Mouse (Mus musculus) Muller cell, postnatal 12 days (primary cell): ENCODE data around the gene Trim75.
A peak's percentile ranks its signal among the peaks of the same experiment; 100 is the strongest.
"Not testable (repeated sequence)": the region's sequence is repeated elsewhere in the genome, so short reads cannot be mapped to it uniquely, and the experiment has no call there.

ENCODE experiments used
- DNase-seq: peaks from one replicate; pipeline ENCODE4 v3.0.0-alpha.2; 2015; ENCODE audit errors: inconsistent ontology term

Trim75 gene

DNA sequence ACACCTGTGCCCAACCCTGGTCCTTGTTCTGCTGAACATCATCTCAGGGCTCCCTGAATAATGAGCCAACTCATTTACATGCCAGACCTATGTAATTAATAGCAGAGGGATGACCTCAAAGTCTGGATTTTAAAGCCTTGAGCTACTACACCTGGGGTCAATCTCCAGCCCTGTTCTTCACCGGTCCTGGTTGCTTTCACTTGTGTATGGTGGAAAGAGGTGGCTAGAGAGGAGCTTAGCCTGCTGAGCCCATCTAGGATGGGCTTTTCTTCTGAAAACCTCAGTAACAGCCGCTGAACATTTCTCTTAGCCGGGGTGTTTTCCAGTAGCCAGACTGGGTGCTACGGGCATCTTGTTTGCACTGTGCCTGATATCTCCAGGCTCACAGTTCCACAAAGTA, at the start of gene Trim75:
Gene Trim75 (minus strand): TSS at position 101 of the 400 bp plus-strand sequence.
- DNase-seq: no peak

DNA sequence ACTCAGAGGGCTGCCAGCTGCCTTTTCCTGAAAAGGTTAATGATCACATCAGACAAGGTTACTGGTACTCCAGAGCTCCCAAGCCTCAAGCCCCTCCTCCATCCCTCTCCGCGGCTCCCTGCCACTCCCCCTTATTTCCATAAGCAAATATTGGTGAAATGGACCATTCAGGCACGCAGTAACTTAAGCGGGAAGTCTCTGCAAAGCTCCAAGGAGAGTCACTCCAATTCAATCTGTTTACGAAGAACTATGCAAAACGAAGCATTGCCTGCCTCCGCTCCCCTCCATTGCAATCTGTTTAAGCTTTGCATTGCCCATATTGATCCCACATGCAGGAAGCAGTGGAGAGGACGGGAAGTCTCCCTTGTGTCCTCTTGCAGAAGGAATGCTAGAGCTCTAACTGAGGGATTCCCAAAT, 49.5 kb upstream of the Trim75 start, which contains the start of gene Apela:
Gene Apela (minus strand): TSS at position 220 of the 417 bp plus-strand sequence.
- peak; percentile 52 for DNase-seq

DNA sequence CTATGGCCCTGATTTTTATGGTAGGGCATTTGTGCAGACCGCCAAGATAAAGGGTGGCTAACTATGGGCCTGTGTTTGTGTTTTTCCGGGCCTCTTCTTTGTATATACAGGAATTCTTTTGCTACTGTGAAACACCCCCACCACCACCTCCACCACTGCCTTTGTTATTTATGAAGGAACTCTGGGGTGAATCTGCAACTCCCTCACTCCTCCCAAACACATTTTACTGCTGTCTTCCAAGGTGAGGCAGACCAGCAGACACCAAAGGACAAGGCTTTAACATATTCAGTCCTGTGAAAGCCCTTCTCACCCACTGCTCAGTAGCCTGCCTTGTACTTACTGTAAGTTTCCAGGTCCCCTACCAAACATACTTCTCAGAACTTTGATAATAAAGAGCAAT, 46.5 kb upstream of the Trim75 start:
- no peak for DNase-seq

DNA sequence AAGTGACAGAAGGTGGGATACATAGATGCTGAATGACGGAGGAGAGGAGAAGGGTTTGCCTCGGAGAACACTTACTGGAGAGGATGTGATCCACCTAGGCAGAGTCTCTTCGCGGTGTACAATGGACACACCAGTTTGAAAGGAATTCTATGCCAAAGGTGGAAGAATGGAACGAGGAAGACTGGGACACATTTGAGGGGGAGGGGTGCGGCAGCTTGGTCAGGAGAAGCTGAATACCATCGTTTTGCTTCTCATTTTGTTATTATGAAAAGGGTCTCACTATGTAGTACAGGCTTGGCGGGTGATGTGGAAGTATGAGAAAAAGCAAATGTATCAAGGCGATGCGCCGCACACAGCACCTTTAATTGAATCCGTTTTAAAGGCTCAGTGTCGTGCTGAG, 45.4 kb upstream of the Trim75 start:
- DNase-seq: no peak

DNA sequence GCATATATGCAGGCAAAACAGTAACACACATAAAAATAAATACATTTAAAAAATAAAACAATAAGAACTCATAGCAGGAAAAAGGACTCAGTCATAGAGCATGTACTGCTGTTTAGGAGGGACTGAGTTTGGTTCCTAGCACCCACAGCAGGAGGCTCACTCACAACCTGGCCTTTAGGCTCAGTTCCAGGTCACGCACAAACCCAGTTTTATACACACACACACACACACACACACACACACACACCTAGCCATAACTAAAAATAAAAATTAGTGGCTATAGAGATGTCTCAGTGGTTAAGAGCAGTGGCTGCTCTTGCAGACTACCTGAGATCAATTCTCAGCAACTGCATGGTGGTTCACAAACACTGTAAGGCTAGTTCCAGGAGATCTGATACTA, 44.5 kb upstream of the Trim75 start:
- DNase-seq: no peak

DNA sequence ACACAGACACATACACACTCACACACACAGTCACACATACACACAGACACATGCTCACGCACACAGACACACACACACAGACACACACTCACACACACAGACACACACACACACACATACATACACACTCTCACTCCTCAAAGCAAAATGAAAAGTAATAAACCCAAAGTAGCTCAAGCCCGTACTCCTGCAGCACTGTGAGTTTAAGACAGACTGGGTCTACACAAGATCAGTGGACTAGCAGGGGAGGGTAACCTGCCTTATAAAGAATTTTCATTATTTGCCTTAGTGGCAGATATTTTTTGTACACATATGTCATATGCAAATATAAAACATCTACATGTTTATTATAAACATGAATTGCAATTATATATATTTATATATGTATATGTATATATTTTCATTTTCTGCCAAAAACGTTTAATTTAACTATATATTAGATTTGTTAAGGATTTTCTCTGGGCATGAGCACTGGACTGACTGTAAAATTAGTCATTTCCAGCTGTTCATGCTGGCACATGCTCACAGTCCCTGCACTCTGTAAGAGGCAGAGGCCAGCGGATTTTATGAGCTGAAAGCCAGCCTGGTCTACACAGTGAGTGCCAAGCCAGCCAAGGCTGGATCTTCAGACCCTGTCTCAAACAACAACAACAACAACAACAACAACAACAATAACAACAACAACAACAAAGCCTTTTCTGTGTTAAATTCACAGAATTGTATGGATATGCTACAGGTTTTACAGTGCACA, 43.3 kb upstream of the Trim75 start:
- no peak for DNase-seq

DNA sequence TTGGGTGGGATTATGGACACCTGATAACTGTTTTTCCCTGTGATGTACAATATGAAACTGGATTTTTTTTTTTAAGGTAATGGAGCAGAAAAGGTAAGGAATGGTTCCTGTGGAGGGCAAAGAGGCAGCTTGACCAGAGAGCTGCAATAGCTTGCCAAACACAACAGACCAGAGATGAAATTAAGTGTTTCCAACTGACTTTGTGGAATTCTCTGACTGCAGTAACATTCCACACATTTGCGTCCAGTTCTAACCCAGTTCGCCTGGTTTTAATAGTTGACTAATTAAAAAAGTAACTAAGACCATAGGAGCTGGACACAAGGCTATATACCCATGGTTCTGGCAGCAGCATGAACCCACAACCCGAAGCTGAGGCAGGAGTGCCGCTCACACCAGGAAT, 42.1 kb upstream of the Trim75 start:
- no peak for DNase-seq

DNA sequence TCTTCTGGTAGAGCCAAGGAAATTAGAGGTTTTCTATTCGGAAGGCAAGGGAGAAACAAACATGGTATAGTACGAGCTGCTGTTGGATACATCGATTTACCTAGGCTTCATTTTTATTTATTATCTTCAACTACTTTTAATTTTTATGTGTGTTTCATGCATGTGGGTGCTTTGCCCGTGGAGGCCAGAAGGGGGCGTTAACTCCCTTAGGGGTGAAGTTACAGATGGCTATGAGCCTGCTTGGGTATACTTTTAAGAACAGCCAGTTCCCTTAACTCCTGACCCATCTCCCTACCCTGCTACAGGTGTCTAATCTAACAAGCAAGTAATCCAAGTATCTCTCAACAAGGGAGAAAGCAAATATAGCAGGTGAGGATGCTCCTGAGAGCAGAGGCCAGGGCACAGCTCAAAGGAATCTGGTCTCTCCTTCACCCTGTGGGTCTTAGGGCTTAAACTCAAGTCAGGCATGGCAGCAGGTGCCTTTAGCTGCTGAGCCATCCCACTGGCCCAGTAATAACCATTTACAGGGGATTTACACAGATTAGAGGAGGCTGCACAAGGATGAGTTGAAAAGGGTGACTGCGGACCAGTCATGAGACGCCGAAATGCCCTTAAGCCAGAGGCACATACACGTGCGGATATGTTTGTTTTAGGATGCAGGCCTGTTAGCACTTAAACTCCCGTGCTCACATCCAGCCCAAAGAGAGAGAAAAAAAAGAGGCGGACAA, 41.5 kb upstream of the Trim75 start:
- DNase-seq: no peak

DNA sequence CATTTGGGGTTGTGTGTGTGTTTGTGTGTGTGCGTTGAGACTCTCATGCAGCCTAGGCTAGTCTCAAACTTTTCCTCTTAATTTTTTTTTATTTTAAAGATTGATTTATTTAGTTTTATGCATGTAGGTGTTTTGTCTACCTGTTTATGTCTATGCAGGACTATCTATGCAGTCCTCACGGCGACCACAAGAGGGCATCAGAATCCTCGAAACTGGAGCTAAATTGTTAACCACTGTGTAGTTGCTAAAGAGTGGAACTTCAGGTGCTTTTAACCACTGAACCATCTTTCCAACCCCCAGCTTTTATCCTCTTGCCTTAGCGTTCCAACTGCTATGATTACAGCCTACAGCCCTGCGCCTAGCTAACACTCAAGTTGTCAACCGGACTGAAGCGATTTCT, 34.9 kb upstream of the Trim75 start:
- no peak for DNase-seq

DNA sequence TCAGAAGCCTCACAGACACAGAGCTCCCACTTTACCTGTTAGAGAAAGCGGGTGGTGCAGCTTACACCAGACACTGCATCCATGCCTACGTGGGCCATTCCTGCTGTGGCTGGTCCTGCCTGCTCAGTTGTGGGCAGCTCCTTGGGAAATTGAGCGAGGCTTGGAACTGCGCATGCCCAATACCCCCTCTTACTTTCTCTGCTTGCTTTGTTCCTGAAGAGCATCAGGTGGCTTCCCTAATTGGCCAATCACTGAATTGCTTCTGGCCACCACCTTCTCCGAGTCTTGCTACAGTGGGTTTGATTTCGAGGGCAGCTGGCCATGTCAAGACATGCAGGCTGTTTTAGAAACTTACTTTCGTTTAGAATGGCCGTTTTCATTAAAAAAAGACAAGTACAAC, 30.8 kb upstream of the Trim75 start, which contains the start of the genes Trim61 and Trim60:
Gene Trim61 (minus strand): TSS at position 101 of the 400 bp plus-strand sequence.
Gene Trim60 (minus strand): TSS at position 162 of the 400 bp plus-strand sequence.
- DNase-seq: no peak

DNA sequence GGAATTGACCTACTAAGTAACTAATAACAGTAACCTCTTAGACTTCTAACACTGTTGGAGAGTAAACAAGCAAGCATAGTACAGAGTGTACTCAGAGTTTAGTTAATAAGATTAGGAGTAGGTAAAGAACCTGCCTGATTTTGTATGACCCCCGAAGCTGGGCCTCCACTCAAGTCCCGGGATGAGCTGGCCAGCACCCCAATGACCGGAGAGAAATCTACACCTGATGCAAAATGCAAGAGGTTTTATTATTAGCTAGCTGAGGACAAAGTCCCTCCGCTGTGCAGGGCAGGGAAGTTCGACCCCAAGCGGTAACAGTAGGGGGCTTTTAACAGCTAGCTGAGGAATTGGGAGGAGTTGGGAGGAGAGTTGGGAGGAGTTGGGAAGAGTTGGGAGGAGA, 20.0 kb upstream of the Trim75 start:
- DNase-seq: not testable (repeated sequence)

DNA sequence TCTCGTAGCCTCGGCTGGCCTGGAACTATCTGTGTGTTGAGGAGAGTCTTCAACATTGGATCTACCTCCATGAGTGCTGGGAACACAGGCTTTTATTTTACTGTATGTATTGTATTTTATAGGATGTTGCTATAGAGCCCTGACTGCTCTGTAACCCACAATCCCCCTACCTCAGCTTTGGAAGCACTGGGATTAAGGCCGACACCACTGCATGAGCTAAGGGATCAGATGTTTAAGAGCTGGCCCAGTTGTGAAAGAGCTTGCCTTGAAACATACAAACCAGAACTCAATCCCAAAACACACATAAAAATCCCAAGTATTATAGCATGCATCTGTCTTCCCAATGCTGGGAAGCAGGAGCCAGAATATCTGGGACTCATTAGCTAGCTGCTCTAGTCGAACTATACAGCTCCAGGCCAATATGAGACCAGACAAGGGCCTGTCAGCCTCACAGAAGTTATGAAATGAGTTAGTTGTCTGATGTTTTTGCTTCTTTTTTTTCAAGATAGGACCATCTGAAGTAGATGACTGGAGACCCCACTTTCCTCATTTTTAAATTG, 11.3 kb upstream of the Trim75 start:
- no peak for DNase-seq

DNA sequence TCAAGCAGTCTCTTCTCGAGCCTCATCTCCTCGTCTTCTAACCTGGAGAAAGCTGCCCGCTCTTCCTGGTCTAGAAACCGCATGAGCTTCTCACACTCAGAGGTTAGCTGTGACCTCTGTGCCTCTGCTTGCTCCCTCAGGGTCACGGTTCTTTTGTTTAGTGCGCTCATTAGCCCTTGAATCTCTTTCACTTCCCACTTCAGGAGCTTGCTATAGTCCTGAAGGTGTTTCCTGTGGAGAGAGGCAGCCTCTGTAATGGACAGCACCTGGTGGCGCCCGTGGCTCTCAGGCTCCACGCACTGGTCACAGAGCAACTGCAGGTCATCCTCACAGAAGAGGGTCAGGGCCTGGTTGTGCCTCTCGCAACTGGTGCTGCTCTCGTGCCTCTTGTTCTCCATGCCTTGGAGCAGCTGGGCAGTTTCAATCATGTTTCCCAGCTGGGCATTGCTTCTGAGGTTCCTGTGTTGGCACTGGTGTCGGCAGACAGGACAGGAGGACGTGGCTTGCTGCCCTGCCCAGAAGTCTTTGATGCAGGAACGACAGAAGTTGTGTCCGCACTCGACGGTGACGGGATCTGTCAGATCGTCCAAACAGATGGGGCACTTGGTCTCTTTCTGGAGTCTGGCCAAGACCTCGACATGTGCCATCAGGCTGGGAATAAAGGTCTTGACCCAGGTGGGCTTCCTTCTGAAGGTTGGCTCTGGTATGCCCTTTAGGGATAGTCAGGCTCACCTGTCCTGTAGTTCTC, 4.3 kb downstream of the Trim75 start:
- DNase-seq: no peak

DNA sequence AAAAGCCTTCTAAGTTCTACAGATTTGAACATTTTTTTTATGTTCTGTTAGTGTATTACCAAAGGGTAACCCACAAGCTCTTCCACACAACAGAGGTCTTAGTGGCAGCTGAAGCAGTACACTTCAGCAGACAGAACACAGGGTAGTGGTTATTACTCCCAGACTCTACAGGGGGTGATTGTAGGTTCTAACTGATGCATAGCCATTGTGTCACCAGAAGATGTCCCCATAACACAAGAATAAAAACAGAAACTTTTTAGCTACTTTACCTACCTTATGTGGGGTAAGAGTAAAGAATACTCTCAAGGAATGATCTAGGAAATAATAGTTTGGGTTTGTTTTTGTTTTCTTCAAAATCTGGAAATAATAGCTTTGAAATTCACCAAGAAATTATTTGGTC, 24.8 kb downstream of the Trim75 start:
- DNase-seq: no peak

DNA sequence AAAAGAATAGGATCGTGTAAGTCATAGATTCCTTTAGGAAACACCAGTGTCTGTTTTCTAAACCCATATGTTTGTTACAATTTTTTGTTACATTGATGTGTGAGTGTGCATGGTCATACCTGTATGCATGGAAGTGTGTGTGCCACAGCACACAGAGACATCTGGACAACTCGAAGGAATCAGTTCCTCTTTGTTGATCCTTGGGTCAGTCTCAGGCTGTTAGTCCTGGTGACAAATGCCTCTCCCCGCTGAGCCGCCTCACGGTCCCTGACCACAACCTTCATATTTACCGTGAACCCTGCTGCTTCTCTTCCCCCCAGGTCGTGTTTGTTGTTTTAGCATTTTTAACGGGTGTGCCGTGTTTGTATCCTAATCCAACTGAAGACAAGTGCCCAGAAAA, 28.6 kb downstream of the Trim75 start:
- no peak for DNase-seq

DNA sequence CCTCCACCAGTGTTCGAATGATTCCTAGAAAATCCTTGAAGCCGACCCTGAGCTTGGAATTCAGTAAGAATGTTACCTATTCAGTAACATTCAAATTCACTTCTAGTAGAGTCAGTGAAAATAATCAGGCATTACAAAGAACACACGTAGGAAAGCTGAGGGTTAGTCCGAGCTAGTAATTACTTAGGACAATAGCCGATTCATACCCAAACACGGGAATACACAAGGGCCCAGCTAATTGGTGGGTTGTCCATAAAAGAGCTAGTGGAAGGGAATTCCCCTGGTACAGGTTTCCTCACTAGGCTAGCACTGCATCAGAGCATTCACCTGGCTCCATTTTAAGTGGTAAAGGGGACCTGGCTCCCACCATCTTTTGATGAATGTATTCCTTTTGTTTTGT, 35.5 kb downstream of the Trim75 start:
- peak; percentile 45 for DNase-seq

DNA sequence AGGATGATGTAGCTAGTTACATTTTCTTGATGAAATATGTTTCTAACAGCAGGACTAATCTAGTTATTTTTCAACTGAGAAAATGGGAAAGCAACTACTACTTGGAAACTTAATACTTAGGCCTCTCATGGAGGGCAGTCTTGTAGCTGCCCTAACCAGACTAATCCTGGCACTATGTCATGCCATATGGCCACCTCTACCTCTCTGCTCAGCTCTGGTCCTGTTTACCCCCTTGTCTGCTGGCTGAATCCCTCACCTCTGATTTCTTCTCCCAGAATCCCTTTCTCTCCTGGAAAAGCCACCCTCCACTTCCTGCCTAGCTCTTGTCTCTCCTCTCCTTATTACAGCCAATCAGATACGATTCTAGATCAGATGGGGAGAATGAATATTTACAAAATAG, 39.3 kb downstream of the Trim75 start:
- DNase-seq: no peak

DNA sequence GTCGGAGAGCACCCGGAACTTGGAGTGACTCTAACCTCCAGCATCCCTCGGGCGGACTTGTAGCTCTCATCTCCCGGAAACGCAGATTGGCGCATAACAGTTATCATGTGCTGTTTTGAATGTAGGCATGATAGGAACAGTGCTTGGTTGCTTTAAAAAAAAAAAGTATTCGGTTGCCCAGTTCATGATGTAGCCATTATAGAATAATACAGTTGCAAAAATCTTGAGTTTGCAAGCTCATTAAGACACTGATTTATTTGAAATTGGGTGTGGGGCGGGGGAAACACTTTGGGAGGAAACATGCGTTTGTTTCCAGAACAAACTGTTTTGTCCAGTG, 40.0 kb downstream of the Trim75 start:
- DNase-seq: no peak

DNA sequence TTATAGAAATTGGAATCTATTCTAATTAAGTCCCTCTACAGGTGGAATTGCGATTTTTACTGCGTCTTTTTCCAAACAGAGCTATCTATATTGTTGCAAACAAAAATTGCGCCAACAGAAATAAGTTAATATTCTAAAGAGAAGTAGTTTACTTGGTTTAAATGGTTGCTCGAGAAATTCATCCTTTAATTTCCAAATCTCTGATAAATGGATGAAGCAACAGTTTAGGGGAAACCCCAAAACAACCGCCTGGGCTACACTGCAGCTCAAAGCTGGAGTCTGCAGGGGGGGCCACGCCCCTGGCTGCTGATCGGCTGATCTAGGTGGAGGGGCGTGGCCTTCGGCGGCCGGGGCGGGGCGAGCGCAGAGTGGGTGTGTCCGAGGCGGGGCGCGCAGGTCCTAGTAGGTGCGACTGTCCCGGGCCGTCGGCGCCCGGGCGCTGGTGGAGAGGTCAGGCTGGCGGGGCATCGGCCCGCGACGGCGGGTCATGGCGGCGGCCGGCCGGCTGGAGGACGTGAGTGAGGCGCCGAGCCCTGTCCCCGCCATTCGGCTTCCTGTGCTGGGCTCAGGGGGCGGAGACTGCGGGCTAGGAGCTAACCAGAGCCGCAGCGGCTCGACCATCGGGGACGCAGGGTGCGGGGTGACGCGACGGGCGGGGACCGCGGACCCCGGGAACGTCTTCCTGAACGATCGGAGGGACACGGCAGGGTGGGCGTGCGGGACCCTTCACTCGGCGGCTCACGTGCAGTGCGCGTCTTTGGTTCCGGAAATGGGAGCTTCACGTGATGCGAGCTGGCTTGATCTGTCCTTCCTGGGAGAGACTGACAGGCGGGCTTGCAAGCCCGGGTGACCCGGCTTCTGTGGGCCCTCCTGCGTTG, 40.6 kb downstream of the Trim75 start, which contains the start of gene Tmem192:
Gene Tmem192 (plus strand): TSS at position 366 of the 878 bp plus-strand sequence.
- DNase-seq: peak; percentile 98

DNA sequence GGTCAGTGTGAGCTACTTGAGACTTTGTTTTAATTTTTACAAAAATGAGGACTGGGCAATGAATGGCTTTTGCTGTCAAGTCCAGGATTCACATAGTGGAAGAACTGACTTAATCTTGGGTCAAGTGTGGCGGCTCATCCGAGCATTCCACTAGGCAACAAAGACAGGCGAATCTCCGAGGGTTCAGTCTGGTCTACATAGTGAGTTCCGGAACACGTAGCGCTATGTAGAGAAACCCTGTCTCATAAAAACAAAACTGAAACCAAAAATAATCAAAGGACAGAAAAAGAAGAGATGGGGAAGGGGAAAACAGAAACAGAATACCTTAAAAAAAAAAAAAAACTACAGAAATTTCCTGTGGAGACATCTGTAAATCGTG, 41.2 kb downstream of the Trim75 start:
- peak; percentile 71 for DNase-seq

DNA sequence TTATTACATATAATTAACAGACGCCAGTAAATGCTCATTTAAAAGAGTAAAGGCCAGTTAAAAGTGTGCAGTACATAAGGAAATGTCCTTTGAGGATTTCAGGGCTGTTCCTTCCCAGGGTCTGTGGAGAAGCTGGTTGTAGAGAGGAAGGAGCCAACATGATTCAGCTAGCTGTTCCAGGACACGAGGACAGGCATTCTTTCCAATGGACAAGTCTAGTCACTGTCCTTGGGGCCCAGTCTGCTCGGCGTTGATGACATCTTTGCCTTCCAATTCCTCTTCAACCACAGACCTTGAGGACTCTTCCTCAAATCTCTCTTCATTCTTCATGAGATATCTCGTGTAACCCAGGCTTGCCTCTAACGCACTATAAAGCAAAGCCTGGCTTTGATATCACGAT, 42.0 kb downstream of the Trim75 start:
- no peak for DNase-seq
